Mouse (Mus musculus) liver, embryonic 14.5 days (tissue): ENCODE results near the gene Lrrc4c. TPM values are rescaled to one million over a fixed set of nuclear protein-coding genes. Genes with fewer than 3 reads are reported as not detected.

Experiments
- ATAC-seq: fragments of 200-750 bp; cut with Nextera tagmentation; 2 replicates; pipeline ENCODE4 v1.8.0; 2017; ENCODE audit warnings: moderate number of reproducible peaks, mild to moderate bottlenecking, moderate library complexity; ENCODE audit not compliant: insufficient read depth
- DNase-seq, 3 experiments: peaks; one replicate each; pipeline ENCODE4 v3.0.0-alpha.2; 2012 to 2013; ENCODE audit warnings: low read depth in 3 of 3, low spot score in 3 of 3
- H3K27ac ChIP-seq: fragments of 300-500 bp; sonication (generic); 2 replicates; pipeline ENCODE4 v1.5.1; 2014; ENCODE audit warnings: moderate library complexity, mild to moderate bottlenecking, control low read depth, inconsistent platforms
- H3K27me3 ChIP-seq: fragments of 300-500 bp; sonication (generic); 2 replicates; pipeline ENCODE4 v1.6.1; 2014; ENCODE audit warnings: mild to moderate bottlenecking, low read length, moderate library complexity; ENCODE audit not compliant: control insufficient read depth, insufficient read depth
- H3K36me3 ChIP-seq: fragments of 300-500 bp; sonication (generic); replicated peaks from 2 replicates; pipeline ENCODE4 v1.6.1; 2014; ENCODE audit warnings: low read depth; ENCODE audit not compliant: control insufficient read depth, insufficient read depth
- H3K4me1 ChIP-seq, 2 experiments: fragments of 200-500 bp in 1 of 2; fragments of 300-500 bp in 1 of 2; sonication (generic) in 1 of 2; replicated peaks; 2 replicates each; pipeline ENCODE4 v1.6.1; 2012 to 2014; ENCODE audit warnings: antibody characterized with exemption in 1 of 2, inconsistent platforms in 1 of 2, low read length in 1 of 2; ENCODE audit not compliant: control insufficient read depth in 2 of 2, insufficient read depth in 2 of 2
- H3K4me2 ChIP-seq: fragments of 300-500 bp; sonication (generic); 2 replicates; pipeline ENCODE4 v1.6.1; 2014; ENCODE audit warnings: low read depth, mild to moderate bottlenecking, control low read depth, moderate library complexity
- H3K4me3 ChIP-seq, 2 experiments: fragments of 200-500 bp in 1 of 2; fragments of 300-500 bp in 1 of 2; sonication (generic) in 1 of 2; 2 replicates each; pipeline ENCODE4 v1.5.1; 2012 to 2014; ENCODE audit warnings: low read depth in 2 of 2, low read length in 2 of 2, mild to moderate bottlenecking in 2 of 2, control low read depth in 1 of 2, inconsistent platforms in 1 of 2, moderate library complexity in 1 of 2; ENCODE audit not compliant: insufficient read depth in 1 of 2
- H3K9ac ChIP-seq: fragments of 300-500 bp; sonication (generic); replicated peaks from 2 replicates; pipeline ENCODE4 v1.6.1; 2014; ENCODE audit warnings: mild to moderate bottlenecking, control low read depth, moderate library complexity
- H3K9me3 ChIP-seq: fragments of 300-500 bp; sonication (generic); 2 replicates; pipeline ENCODE4 v1.6.1; 2016; ENCODE audit warnings: low read length, mixed read lengths; ENCODE audit not compliant: control insufficient read depth
- CTCF ChIP-seq: IDR thresholded peaks from 2 replicates; pipeline ENCODE4 v1.5.1; 2016; ENCODE audit warnings: antibody characterized with exemption, low read depth, control low read depth
- EP300 ChIP-seq: IDR thresholded peaks from 2 replicates; pipeline ENCODE4 v1.6.1; 2016; ENCODE audit warnings: antibody characterized with exemption, low read depth
- WGBS: fragments of 180-500 bp; shearing (Covaris S2); extraction: QIAGEN DNeasy Blood & Tissue Kit; methylation state at CpG from one replicate; pipeline ENCODE4 v1.1.7; 2014; ENCODE audit not compliant: insufficient replicate concordance; 5-methylcytosine and 5-hydroxymethylcytosine counted together
- polyA plus RNA-seq, 2 experiments: library from polyadenylated mRNA; depleted of rRNA in 1 of 2; stranded (reverse) in 1 of 2; unstranded in 1 of 2; fragments of >200 nt; fragmentation: Nextera tagmentation in 1 of 2; extraction: Ambion mirVana in 1 of 2; gene quantifications; 2 replicates each; pipeline versions ENCODE4 v1.2.1 to v1.2.3; 2012 to 2014

The Lrrc4c gene
- polyA plus RNA-seq, 2 experiments: 0.04 to 0.19 TPM

DNA sequence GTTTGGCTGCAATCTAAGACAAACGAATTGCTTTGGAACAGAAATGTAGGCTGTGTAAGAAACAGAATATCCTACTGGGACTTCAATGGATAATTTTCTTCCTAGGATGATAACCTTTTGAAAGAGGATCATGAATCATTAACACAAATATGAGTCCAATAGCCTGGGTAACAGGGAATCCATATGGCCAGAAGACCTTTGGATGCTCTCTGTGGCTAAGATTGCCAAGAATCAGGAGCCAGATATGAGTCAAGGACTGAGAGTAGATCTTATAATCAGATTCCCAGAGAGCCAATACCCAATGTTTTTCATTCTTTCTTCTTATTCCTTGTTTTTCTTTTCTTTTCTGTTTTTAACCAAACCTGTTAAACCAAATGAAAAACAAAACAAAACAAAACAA is 93.2 kb downstream of the Lrrc4c start:
- no peak overlapping the region for H3K9ac ChIP-seq
- no peaks in the 10 kb centered on the region for H3K9me3 ChIP-seq
- H3K4me3 ChIP-seq: no peak overlapping the region
- DNase-seq (no peak), ATAC-seq (no peak)
- no peak for TF ChIP-seq CTCF
- no peak for TF ChIP-seq EP300
- H3K36me3 ChIP-seq: no peaks in the 10 kb centered on the region
- no peaks in the 10 kb centered on the region for H3K4me1 ChIP-seq
- 54% methylated on average over 1 of the region's 1 CpGs for WGBS
- no peak overlapping the region for H3K27ac ChIP-seq
- no peak overlapping the region for H3K4me2 ChIP-seq
- no peaks in the 10 kb centered on the region for H3K27me3 ChIP-seq

DNA sequence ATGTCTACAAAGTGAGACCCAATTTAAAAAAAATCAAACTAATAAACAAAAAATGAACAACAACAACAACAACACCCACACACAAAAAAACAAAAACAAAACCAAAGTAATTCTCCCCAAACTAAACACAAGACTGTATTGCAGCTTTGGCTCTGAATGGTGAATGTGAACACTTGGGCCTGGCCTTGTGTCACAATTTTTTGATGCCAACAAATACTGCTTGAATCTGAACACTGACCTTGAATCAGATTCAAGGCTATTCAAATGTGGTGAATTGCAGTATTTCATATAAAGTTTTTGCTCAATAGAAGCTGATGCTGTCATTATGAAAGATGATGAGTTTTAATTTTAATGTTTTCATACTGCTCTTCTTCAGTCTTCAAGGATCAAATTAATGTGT is 143.6 kb downstream of the Lrrc4c start:
- ATAC-seq (no peak), DNase-seq (no peak)
- H3K4me3 ChIP-seq: no peak overlapping the region
- H3K9me3 ChIP-seq: no peaks in the 10 kb centered on the region
- no peak overlapping the region for H3K9ac ChIP-seq
- H3K36me3 ChIP-seq: no peaks in the 10 kb centered on the region
- TF ChIP-seq EP300 (no peak), CTCF (no peak)
- no peak overlapping the region for H3K4me2 ChIP-seq
- no peaks in the 10 kb centered on the region for H3K27me3 ChIP-seq
- no peak overlapping the region for H3K27ac ChIP-seq
- no peaks in the 10 kb centered on the region for H3K4me1 ChIP-seq

DNA sequence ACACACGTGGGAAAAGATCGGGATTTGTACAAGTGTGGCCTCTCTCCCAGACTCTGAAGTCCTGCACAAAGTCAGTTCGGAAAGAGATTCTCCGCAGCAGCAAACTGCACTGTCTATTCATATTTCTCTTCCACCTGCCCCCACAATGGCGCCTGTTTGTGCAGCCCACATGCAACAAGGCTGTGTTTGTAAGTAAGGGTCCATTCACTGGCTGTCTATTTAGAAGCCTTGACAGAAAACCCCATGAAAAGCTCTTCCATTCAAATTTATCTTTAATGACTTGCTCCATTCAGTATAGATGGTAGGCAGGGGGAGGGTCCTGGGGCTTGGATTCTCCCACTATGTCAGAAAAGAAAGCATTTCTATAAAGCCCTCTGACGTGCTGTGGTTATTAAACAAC is 157.7 kb downstream of the Lrrc4c start:
- Histone ChIP-seq H3K36me3 (no peaks in the 10 kb centered on the region), H3K4me3 (no peak overlapping the region), H3K27ac (no peak overlapping the region), H3K9ac (no peak overlapping the region), H3K4me2 (no peak overlapping the region), H3K4me1 (no peaks in the 10 kb centered on the region), H3K27me3 (no peaks in the 10 kb centered on the region), H3K9me3 (no peaks in the 10 kb centered on the region)
- TF ChIP-seq CTCF (no peak), EP300 (no peak)
- 61% methylated on average over 6 of the region's 6 CpGs for WGBS
- DNase-seq: no peak
- ATAC-seq: no peak

DNA sequence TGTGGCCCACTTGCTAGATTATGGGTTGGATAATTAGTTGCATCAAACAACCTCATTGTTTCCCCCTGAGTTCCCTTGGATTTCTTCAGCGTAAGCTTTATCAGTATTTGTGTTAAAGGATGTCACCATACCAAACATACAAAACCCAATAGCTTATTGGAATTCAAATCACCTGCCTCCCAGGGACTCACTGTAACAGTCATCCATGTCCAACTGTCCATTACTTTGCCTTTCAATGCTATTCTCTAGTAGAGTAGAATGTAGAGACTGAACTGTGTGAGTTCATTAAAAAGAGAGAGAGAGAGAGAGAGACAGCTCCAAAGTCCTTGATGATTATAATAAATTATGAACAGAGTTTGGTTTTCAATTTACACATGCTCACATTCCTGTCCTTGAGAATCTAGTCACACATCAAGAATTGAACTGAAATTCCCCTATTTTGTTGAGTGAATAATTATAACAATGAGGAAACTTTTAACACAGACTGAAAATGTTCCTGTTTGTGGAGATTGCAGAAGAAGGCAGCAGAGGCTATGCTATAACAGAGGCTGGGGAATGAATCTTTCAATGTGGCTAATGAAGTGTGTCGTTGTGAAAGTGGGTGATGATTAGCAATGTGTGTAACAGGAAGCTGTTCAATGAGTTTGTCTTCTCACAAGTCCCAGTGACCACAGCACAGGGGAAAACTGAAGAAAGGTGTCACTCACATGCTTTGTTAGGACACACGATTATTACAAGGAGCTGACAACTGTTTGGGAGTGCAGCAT is 181.3 kb downstream of the Lrrc4c start:
- H3K9me3 ChIP-seq: no peaks in the 10 kb centered on the region
- ATAC-seq (no peak), DNase-seq (no peak)
- H3K27ac ChIP-seq: no peak overlapping the region
- no peak overlapping the region for H3K9ac ChIP-seq
- no peaks in the 10 kb centered on the region for H3K36me3 ChIP-seq
- H3K4me1 ChIP-seq: no peaks in the 10 kb centered on the region
- H3K27me3 ChIP-seq: no peaks in the 10 kb centered on the region
- H3K4me2 ChIP-seq: no peak overlapping the region
- 63% methylated on average over 3 of the region's 3 CpGs for WGBS
- no peak for TF ChIP-seq CTCF
- TF ChIP-seq EP300: no peak
- H3K4me3 ChIP-seq: no peak overlapping the region

DNA sequence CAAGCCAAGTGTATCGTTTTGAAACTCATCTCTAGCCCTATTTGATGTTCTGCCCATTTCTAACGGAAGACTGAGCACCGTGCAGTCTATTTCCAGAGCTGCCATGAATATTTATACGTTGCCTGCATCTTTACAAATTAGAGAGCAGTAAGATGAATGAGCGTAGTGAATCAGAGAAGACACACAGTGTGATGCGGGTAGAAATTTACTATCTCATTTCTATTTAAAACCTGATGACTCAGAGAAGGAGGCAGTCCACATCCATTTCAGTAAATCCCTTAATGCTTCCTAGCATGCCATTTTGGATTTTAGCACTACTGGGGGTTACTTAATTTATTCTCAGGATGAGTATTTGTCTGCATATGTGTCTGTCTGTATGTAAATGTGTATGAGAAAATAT is 186.2 kb downstream of the Lrrc4c start:
- DNase-seq (no peak), ATAC-seq (no peak)
- Histone ChIP-seq H3K27ac (no peak overlapping the region), H3K4me1 (no peaks in the 10 kb centered on the region), H3K9me3 (no peaks in the 10 kb centered on the region), H3K4me2 (no peak overlapping the region), H3K27me3 (no peaks in the 10 kb centered on the region), H3K9ac (no peak overlapping the region), H3K4me3 (no peak overlapping the region), H3K36me3 (no peaks in the 10 kb centered on the region)
- no peak for TF ChIP-seq EP300
- TF ChIP-seq CTCF: no peak
- WGBS: 63% methylated on average over 6 of the region's 6 CpGs
